Mouse (Mus musculus) granulocyte monocyte progenitor cell, adult 5-6 weeks (primary cell): ENCODE measurements at regions not wholly inside any gene's neighbourhood (a gene's known extent, or its start where the extent isn't known, plus 50 kb on each side); places are given as distances from the start of the nearest gene placed in this dataset.

Source experiments
- ATAC-seq: replicated peaks from 2 replicates; pipeline ENCODE4 v1.8.0; 2016; ENCODE audit warnings: mild to moderate bottlenecking, moderate TSS enrichment, inconsistent platforms; ENCODE audit not compliant: poor library complexity, severe bottlenecking

GRCm38 (mm10) chr2:61922496-61922895 lies 119.8 kb downstream of the Tbr1 start:
- no peak for ATAC-seq

GRCm38 (mm10) chr2:61938296-61938695 lies 108.0 kb upstream of the Slc4a10 start:
- ATAC-seq = no peak

GRCm38 (mm10) chr2:61965916-61966315 lies 80.3 kb upstream of the Slc4a10 start:
- peak; percentile 55 for ATAC-seq

- peak; percentile 55 for ATAC-seq
Observed at GRCm38 (mm10) chr2:61967724-61968123, 78.5 kb upstream of the Slc4a10 start.

GRCm38 (mm10) chr2:61970029-61970428 lies 76.2 kb upstream of the Slc4a10 start:
- ATAC-seq = no peak

- ATAC-seq = no peak
Observed at GRCm38 (mm10) chr2:61984771-61985170, 61.5 kb upstream of the Slc4a10 start.

- ATAC-seq = no peak
Observed at GRCm38 (mm10) chr2:61986967-61987550, 59.2 kb upstream of the Slc4a10 start.
